Mouse (Mus musculus): ENCODE data around the gene Mboat7. TPM values are rescaled to one million over a fixed set of nuclear protein-coding genes. Genes with fewer than 3 reads are reported as not detected.

The Mboat7 gene
- total RNA-seq, 1 experiment, result 34.4 TPM

GRCm38 (mm10) chr7:3644348-3644671 is 49.0 kb downstream of the Mboat7 start:
- no peaks in the 10 kb centered on the region for H3K9me3 ChIP-seq (ENCODE audit: control insufficient read depth, insufficient read depth, low read depth, low read length)
- peaks cover 32% of the 10 kb centered on the region for H3K36me3 ChIP-seq (ENCODE audit: control insufficient read depth, insufficient read depth, low read length, poor library complexity, severe bottlenecking)
- H3K27ac ChIP-seq (ENCODE audit: insufficient read depth, low read depth, low read length, poor library complexity, severe bottlenecking), result no peak overlapping the region
- H3K9ac ChIP-seq (ENCODE audit: insufficient read depth, low read depth, low read length, poor library complexity, severe bottlenecking), result peak overlapping the region; percentile 55
- H3K4me1 ChIP-seq (ENCODE audit: control insufficient read depth in 2 of 2, insufficient read depth in 2 of 2, low read length in 2 of 2, poor library complexity in 1 of 2), result peaks cover 2 to 14% of the 10 kb centered on the region in 2 experiments; a peak in 2 of 4 replicates
- no peak for DNase-seq (ENCODE audit: low read depth, low spot score)
- in situ Hi-C loops (cut with MboI; ENCODE audit: low sequenced_read_pairs in 2 of 2, unreplicated experiment in 2 of 2), result no loop called here
- TF ChIP-seq ZC3H11A (IDR thresholded peaks at IDR 0.05; ENCODE audit: borderline replicate concordance, low read depth, low read length), result no peak
- TF ChIP-seq HCFC1 (IDR thresholded peaks at IDR 0.05; ENCODE audit: borderline replicate concordance, insufficient read depth, low read length), result no peak
- no peak for TF ChIP-seq MAFK (IDR thresholded peaks at IDR 0.05; ENCODE audit: insufficient read depth, low read depth, low read length)
- TF ChIP-seq CHD2 (IDR thresholded peaks at IDR 0.05; ENCODE audit: low read depth, low read length), result no peak
- TF ChIP-seq ZNF384 (IDR thresholded peaks at IDR 0.05; ENCODE audit: low read depth, low read length), result no peak
- H3K4me3 ChIP-seq (ENCODE audit: insufficient read depth in 1 of 2, low read depth in 1 of 2, low read length in 2 of 2, poor library complexity in 1 of 2, severe bottlenecking in 1 of 2), result peak overlapping the region; percentile 80 to 91

DNA sequence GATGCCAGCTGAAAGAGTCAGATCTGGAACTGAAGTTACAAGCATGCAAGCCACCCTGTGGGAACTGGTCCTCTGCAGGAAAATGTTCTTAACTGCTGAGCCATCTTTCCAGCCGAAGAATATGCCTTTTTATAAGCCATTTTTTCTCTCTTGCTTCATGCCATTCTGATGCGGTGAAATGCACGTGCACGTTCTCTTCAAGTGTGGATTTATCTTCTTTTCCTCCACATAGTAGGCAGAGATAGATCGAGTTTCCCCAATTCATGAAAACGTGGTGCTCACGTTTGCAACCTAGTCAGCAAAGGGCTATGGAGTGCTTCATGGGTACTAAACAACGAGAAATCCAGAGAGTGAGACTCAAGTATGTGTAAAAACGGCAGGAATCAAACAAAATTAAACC is 49.5 kb downstream of the Mboat7 start:
- no peak for DNase-seq (ENCODE audit: low read depth, low spot score)
- Histone ChIP-seq H3K27ac (ENCODE audit: insufficient read depth, low read depth, low read length, poor library complexity, severe bottlenecking) (no peak overlapping the region), H3K9me3 (ENCODE audit: control insufficient read depth, insufficient read depth, low read depth, low read length) (no peaks in the 10 kb centered on the region), H3K4me3 (ENCODE audit: insufficient read depth in 1 of 2, low read depth in 1 of 2, low read length in 2 of 2, poor library complexity in 1 of 2, severe bottlenecking in 1 of 2) (peak overlapping the region; percentile 80 to 91), H3K9ac (ENCODE audit: insufficient read depth, low read depth, low read length, poor library complexity, severe bottlenecking) (peak overlapping the region; percentile 55; the same call in 1 of the 2 replicates), H3K4me1 (ENCODE audit: control insufficient read depth in 2 of 2, insufficient read depth in 2 of 2, low read length in 2 of 2, poor library complexity in 1 of 2) (peaks cover 2 to 14% of the 10 kb centered on the region in 2 experiments; a peak in 2 of 4 replicates), H3K36me3 (ENCODE audit: control insufficient read depth, insufficient read depth, low read length, poor library complexity, severe bottlenecking) (peaks cover 36% of the 10 kb centered on the region)
- no peak for TF ChIP-seq MAFK (IDR thresholded peaks at IDR 0.05; ENCODE audit: insufficient read depth, low read depth, low read length)
- in situ Hi-C loops (cut with MboI; ENCODE audit: low sequenced_read_pairs in 2 of 2, unreplicated experiment in 2 of 2), result no loop called here

- in situ Hi-C loops (cut with MboI; ENCODE audit: low sequenced_read_pairs in 2 of 2, unreplicated experiment in 2 of 2), result no loop called here
Measured at GRCm38 (mm10) chr7:3643412-3643811, 49.9 kb downstream of the Mboat7 start.

GRCm38 (mm10) chr7:3630478-3630815 is 62.9 kb downstream of the Mboat7 start:
- Histone ChIP-seq H3K9me3 (ENCODE audit: control insufficient read depth, insufficient read depth, low read depth, low read length) (no peaks in the 10 kb centered on the region), H3K36me3 (ENCODE audit: control insufficient read depth, insufficient read depth, low read length, poor library complexity, severe bottlenecking) (peaks cover 36% of the 10 kb centered on the region), H3K9ac (ENCODE audit: insufficient read depth, low read depth, low read length, poor library complexity, severe bottlenecking) (peak overlapping the region; percentile 87), H3K4me1 (ENCODE audit: control insufficient read depth in 2 of 2, insufficient read depth in 2 of 2, low read length in 2 of 2, poor library complexity in 1 of 2) (no peaks in the 10 kb centered on the region), H3K27ac (ENCODE audit: insufficient read depth, low read depth, low read length, poor library complexity, severe bottlenecking) (no peak overlapping the region), H3K4me3 (ENCODE audit: insufficient read depth in 1 of 2, low read depth in 1 of 2, low read length in 2 of 2, poor library complexity in 1 of 2, severe bottlenecking in 1 of 2) (peak overlapping the region; percentile 87 to 96)
- DNase-seq (ENCODE audit: low read depth, low spot score), result no peak
- no peak for TF ChIP-seq ZC3H11A (IDR thresholded peaks at IDR 0.05; ENCODE audit: borderline replicate concordance, low read depth, low read length)
- in situ Hi-C loops (cut with MboI; ENCODE audit: low sequenced_read_pairs in 2 of 2, unreplicated experiment in 2 of 2), result no loop called here

More at GRCm38 (mm10) chr7:3643412-3643811, 49.9 kb downstream of the Mboat7 start:
- Histone ChIP-seq H3K27ac (ENCODE audit: insufficient read depth, low read depth, low read length, poor library complexity, severe bottlenecking) (no peak overlapping the region), H3K9ac (ENCODE audit: insufficient read depth, low read depth, low read length, poor library complexity, severe bottlenecking) (no peak overlapping the region), H3K4me1 (ENCODE audit: control insufficient read depth in 2 of 2, insufficient read depth in 2 of 2, low read length in 2 of 2, poor library complexity in 1 of 2) (peaks cover 2 to 14% of the 10 kb centered on the region in 2 experiments; a peak in 2 of 4 replicates), H3K4me3 (ENCODE audit: insufficient read depth in 1 of 2, low read depth in 1 of 2, low read length in 2 of 2, poor library complexity in 1 of 2, severe bottlenecking in 1 of 2) (no peak overlapping the region), H3K9me3 (ENCODE audit: control insufficient read depth, insufficient read depth, low read depth, low read length) (no peaks in the 10 kb centered on the region), H3K36me3 (ENCODE audit: control insufficient read depth, insufficient read depth, low read length, poor library complexity, severe bottlenecking) (peaks cover 40% of the 10 kb centered on the region)
- TF ChIP-seq MAFK (IDR thresholded peaks at IDR 0.05; ENCODE audit: insufficient read depth, low read depth, low read length), result no peak
- no peak for TF ChIP-seq ZNF384 (IDR thresholded peaks at IDR 0.05; ENCODE audit: low read depth, low read length)
- TF ChIP-seq HCFC1 (IDR thresholded peaks at IDR 0.05; ENCODE audit: borderline replicate concordance, insufficient read depth, low read length), result no peak
- TF ChIP-seq CHD2 (IDR thresholded peaks at IDR 0.05; ENCODE audit: low read depth, low read length), result no peak
- TF ChIP-seq ZC3H11A (IDR thresholded peaks at IDR 0.05; ENCODE audit: borderline replicate concordance, low read depth, low read length), result no peak
- DNase-seq (ENCODE audit: low read depth, low spot score), result no peak

DNA sequence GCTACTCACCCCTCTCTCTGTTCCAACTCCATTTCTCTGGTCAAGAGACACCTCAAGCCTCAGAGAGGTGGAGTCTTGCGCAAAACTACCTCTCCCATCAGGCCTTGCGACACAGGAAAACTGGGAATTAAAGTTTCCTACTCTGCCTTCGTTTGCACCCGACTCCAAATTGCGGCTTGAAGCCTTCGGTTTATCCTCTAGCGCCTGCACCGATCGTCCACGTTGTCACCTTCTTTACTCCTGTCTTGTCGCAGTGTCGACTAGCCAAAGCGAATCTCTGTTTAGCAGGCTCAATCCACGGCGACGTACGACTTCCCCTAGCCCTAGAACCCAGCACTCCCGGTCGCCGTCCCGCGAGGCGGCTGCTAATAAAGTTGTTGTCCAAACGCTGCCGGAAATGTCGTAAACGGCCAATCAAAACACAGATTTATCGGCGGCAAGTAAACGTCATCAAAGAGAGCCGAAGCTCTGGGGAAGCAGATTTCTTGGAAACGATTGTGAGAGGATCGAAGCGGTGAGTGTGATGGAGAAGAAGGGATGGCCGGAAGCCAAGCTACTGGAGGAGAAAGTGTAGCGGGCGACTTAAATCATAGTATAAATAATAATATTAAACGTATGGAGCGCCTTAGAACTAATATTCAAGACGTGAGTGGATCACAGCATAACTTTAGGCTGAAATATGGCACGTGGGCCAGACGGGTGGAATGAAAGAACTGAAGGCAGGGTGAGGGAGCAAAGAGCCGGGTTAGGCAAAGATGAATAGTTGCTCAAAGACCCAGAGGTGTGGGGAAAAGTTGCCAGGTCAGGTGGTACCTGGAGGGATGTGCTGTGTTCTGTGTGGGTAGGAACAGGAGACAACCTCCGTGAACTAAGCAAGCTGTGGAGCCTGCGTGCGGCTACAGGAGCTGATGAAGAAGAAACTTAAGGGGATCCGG is 63.5 kb downstream of the Mboat7 start, which contains the start of the genes Tfpt and Prpf31:
Gene Tfpt, minus strand, starts transcription at position 387 of the 935 bp plus-strand sequence.
Gene Prpf31, plus strand, starts transcription at position 443 of the 935 bp plus-strand sequence.
- DNase-seq (ENCODE audit: low read depth, low spot score), result peak; percentile 91
- peak within 1 kb of the TSS; percentile 38; the same call in 1 of the 2 replicates for H3K27ac ChIP-seq (ENCODE audit: insufficient read depth, low read depth, low read length, poor library complexity, severe bottlenecking)
- no peak for TF ChIP-seq ZC3H11A (IDR thresholded peaks at IDR 0.05; ENCODE audit: borderline replicate concordance, low read depth, low read length)
- no peak for TF ChIP-seq CHD2 (IDR thresholded peaks at IDR 0.05; ENCODE audit: low read depth, low read length)
- peak; percentile 82; the same call in 1 of the 2 replicates for TF ChIP-seq ZNF384 (IDR thresholded peaks at IDR 0.05; ENCODE audit: low read depth, low read length)
- TF ChIP-seq HCFC1 (IDR thresholded peaks at IDR 0.05; ENCODE audit: borderline replicate concordance, insufficient read depth, low read length), result peak; percentile 91
- TF ChIP-seq MAFK (IDR thresholded peaks at IDR 0.05; ENCODE audit: insufficient read depth, low read depth, low read length), result no peak

More for the DNA sequence above, 63.5 kb downstream of the Mboat7 start, which contains the start of the genes Tfpt and Prpf31:
- in situ Hi-C loops (cut with MboI; ENCODE audit: low sequenced_read_pairs in 2 of 2, unreplicated experiment in 2 of 2), result no loop called here
- peaks cover 31% of the 10 kb centered on the region for H3K36me3 ChIP-seq (ENCODE audit: control insufficient read depth, insufficient read depth, low read length, poor library complexity, severe bottlenecking)
- no peaks in the 10 kb centered on the region for H3K9me3 ChIP-seq (ENCODE audit: control insufficient read depth, insufficient read depth, low read depth, low read length)
- H3K9ac ChIP-seq (ENCODE audit: insufficient read depth, low read depth, low read length, poor library complexity, severe bottlenecking), result peak within 1 kb of the TSS; percentile 89
- peak within 1 kb of the TSS; percentile 87 to 96 for H3K4me3 ChIP-seq (ENCODE audit: insufficient read depth in 1 of 2, low read depth in 1 of 2, low read length in 2 of 2, poor library complexity in 1 of 2, severe bottlenecking in 1 of 2)
- no peaks in the 10 kb centered on the region for H3K4me1 ChIP-seq (ENCODE audit: control insufficient read depth in 2 of 2, insufficient read depth in 2 of 2, low read length in 2 of 2, poor library complexity in 1 of 2)
